Mouse (Mus musculus) splenic B cell, adult 2 months (primary cell): ENCODE measurements around the gene Fbxl17.

Experiments used
- DNase-seq: peaks from one replicate; pipeline ENCODE4 v3.0.0-alpha.2; 2011; ENCODE audit warnings: low read depth, low spot score
- H3K27me3 ChIP-seq: 2 replicates; pipeline ENCODE4 v1.6.1; 2012; ENCODE audit warnings: mild to moderate bottlenecking, low read length, moderate library complexity, mixed read lengths; ENCODE audit not compliant: control insufficient read depth, poor library complexity, insufficient read depth, severe bottlenecking
- H3K36me3 ChIP-seq: 2 replicates; pipeline ENCODE4 v1.6.1; 2012; ENCODE audit warnings: mild to moderate bottlenecking, low read length, moderate library complexity, mixed read lengths; ENCODE audit not compliant: control insufficient read depth, poor library complexity, insufficient read depth, severe bottlenecking

Gene Fbxl17

GRCm38 (mm10) chr17:63079087-63079486 is 420.7 kb downstream of the Fbxl17 start:
- DNase-seq, result no peak
- Histone ChIP-seq H3K36me3 (0 out of 2 replicates have a peak, but pooled peaks cover 2% of the 10 kb centered on the region), H3K27me3 (no peaks in the 10 kb centered on the region)

GRCm38 (mm10) chr17:63077509-63077908 is 422.3 kb downstream of the Fbxl17 start:
- 0 out of 2 replicates have a peak, but pooled peaks cover 2% of the 10 kb centered on the region for H3K36me3 ChIP-seq
- H3K27me3 ChIP-seq, result no peaks in the 10 kb centered on the region
- DNase-seq, result no peak

GRCm38 (mm10) chr17:63076661-63077060 is 423.2 kb downstream of the Fbxl17 start:
- DNase-seq, result no peak
- Histone ChIP-seq H3K36me3 (0 out of 2 replicates have a peak, but pooled peaks cover 2% of the 10 kb centered on the region), H3K27me3 (no peaks in the 10 kb centered on the region)

GRCm38 (mm10) chr17:63076037-63076426 is 423.8 kb downstream of the Fbxl17 start:
- DNase-seq, result no peak
- Histone ChIP-seq H3K27me3 (no peaks in the 10 kb centered on the region), H3K36me3 (0 out of 2 replicates have a peak, but pooled peaks cover 2% of the 10 kb centered on the region)

GRCm38 (mm10) chr17:63075091-63076036 is 424.5 kb downstream of the Fbxl17 start:
- no peak for DNase-seq
- 0 out of 2 replicates have a peak, but pooled peaks cover 2% of the 10 kb centered on the region for H3K36me3 ChIP-seq
- no peaks in the 10 kb centered on the region for H3K27me3 ChIP-seq

- no peak for DNase-seq
- H3K36me3 ChIP-seq, result no peaks in the 10 kb centered on the region
- no peaks in the 10 kb centered on the region for H3K27me3 ChIP-seq
Measured at GRCm38 (mm10) chr17:63073342-63073741, 426.5 kb downstream of the Fbxl17 start.

- H3K36me3 ChIP-seq, result no peaks in the 10 kb centered on the region
- no peak for DNase-seq
- H3K27me3 ChIP-seq, result no peaks in the 10 kb centered on the region
Measured at GRCm38 (mm10) chr17:63071134-63071923, 428.5 kb downstream of the Fbxl17 start.

GRCm38 (mm10) chr17:63070161-63070761 is 429.6 kb downstream of the Fbxl17 start:
- Histone ChIP-seq H3K36me3 (no peaks in the 10 kb centered on the region), H3K27me3 (no peaks in the 10 kb centered on the region)
- DNase-seq, result no peak

GRCm38 (mm10) chr17:63062785-63063184 is 437.0 kb downstream of the Fbxl17 start:
- DNase-seq, result no peak
- Histone ChIP-seq H3K36me3 (no peaks in the 10 kb centered on the region), H3K27me3 (no peaks in the 10 kb centered on the region)

GRCm38 (mm10) chr17:63061786-63062185 is 438.0 kb downstream of the Fbxl17 start:
- no peak for DNase-seq
- no peaks in the 10 kb centered on the region for H3K27me3 ChIP-seq
- H3K36me3 ChIP-seq, result no peaks in the 10 kb centered on the region

- H3K27me3 ChIP-seq, result no peaks in the 10 kb centered on the region
- H3K36me3 ChIP-seq, result no peaks in the 10 kb centered on the region
- no peak for DNase-seq
Measured at GRCm38 (mm10) chr17:63060814-63061213, 439.0 kb downstream of the Fbxl17 start.

GRCm38 (mm10) chr17:63057740-63058388 is 442.0 kb downstream of the Fbxl17 start:
- H3K36me3 ChIP-seq, result no peaks in the 10 kb centered on the region
- H3K27me3 ChIP-seq, result no peaks in the 10 kb centered on the region
- DNase-seq, result no peak

- no peaks in the 10 kb centered on the region for H3K36me3 ChIP-seq
- H3K27me3 ChIP-seq, result no peaks in the 10 kb centered on the region
- no peak for DNase-seq
Measured at GRCm38 (mm10) chr17:63056976-63057375, 442.8 kb downstream of the Fbxl17 start.

GRCm38 (mm10) chr17:63053311-63053710 is 446.5 kb downstream of the Fbxl17 start:
- H3K27me3 ChIP-seq, result no peaks in the 10 kb centered on the region
- no peak for DNase-seq

More at GRCm38 (mm10) chr17:63053311-63053710, 446.5 kb downstream of the Fbxl17 start:
- H3K36me3 ChIP-seq, result no peaks in the 10 kb centered on the region
